Mouse (Mus musculus) gastrocnemius, adult 8-10 months (tissue): ENCODE results near the gene Dppa4. TPM values are rescaled to one million over a fixed set of nuclear protein-coding genes. Genes with fewer than 3 reads are reported as not detected.
"Not testable (repeated sequence)": the region's sequence is repeated elsewhere in the genome, so short reads cannot be mapped to it uniquely, and the experiment has no call there.

ENCODE experiments used
- DNase-seq, 2 experiments: peaks; one replicate each; pipeline ENCODE4 v3.0.0; 2022; ENCODE audit warnings: low spot score in 2 of 2
- total RNA-seq, 4 experiments: library from RNA; stranded (reverse); gene quantifications; 2 replicates each; pipeline ENCODE4 v1.2.4; 2022

Dppa4 gene
- total RNA-seq, result not detected

DNA sequence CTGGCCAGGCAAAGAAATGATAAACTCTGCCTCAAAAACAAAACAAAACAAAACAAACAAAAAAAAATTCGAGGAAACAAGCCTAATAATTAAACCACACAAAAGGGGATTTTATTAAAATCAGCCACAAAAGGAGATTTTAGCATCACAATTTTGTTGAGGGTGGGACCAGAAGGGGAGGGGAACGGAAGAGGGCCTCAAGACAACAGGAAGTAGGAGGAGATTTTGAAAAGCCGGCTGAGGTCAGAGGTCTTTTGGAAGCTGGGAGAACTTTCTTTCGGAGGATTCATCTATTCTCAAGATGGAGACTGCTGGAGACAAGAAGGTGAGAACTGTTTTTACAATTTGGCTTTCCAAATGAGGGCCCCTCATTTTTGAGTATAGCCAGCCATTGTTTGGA, at the start of gene Dppa4:
TSS of gene Dppa4 (plus strand) at position 217 of the 400 bp plus-strand sequence.
- DNase-seq, result no peak

DNA sequence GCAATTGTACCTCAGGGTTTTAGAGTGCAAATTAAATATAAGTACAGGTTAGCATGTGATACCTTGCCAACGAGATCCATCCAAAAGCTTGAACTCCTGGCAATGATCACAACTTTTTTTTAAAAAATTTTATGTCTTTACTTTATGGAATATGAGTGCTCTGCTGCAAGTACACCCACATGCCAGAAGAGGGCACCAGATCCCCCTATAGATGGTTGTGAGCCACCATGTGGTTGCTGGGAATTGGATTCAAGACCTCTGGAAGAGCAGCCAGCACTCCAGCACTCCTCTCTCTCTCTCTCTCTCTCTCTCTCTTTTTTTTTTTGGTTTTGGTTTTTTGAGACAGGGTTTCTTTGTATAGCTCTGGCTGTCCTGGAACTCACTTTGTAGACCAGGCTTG, 48.5 kb upstream of the Dppa4 start:
- DNase-seq, result no peak

DNA sequence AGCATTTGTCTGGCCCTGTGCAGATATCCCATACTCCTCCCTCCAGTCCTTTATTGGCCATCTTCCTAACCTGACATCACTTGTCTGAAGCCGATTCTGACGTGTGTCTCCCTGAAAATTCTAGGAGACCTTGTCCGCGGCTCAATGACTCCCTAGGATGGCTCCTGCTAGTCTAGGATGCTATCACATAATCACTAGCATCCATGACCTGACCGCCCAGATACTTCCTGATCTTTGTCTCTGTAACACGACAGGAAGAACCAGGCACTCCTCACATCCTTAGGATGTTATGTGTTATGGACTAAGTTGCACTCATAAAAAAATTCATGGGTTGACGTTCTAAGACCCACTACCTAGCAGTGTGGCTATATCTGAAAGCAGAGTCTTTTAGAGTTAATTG, 45.9 kb upstream of the Dppa4 start:
- DNase-seq, result no peak

DNA sequence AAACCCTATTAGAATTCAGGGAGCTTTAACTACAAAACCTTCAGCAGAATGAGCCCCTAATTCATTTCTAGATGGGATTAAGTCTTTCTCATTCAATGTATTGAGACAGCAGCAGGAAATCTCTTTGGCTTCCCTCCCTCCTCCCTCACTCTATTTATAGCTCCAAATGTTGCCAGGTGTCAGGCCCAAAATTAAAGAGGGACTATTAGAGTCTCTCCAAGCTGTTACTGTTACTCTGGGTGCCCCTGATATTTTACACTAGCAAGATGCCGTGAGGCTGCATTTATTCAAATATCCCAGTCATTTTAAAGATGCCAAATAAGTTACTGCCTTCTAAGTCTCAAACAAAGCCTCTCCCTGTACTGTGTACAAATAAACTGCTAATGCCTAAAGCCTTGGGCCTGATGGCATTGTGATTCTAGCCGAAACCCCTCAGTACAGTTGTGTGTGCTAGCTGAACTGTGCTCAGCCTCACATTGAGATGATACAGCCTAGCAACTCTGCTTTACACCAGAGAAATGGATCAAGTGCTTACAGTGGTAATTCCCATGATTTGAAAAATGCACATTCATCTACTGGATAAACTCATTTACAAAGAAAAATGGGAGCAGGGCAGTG, 36.4 kb upstream of the Dppa4 start:
- DNase-seq, result no peak

DNA sequence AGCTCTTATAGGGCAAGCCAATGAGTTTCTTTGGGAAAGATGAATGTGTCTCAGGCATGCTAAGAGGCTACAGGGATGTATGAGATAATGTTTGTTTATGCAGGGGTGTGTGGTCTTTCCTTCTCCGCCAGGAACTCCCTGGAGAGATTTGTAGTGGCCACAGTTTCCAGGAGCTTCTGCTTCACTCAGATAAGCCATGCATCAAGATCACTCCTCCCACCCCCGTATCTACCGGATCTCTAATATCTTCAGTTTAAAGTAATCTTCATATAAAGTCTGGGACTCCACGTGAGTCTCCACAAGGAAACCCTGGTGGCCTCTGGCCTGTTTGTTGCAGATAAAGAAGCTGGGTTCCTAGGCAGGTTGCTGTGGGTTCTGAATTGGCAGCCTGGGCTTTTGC, 30.7 kb upstream of the Dppa4 start:
- DNase-seq, result no peak

DNA sequence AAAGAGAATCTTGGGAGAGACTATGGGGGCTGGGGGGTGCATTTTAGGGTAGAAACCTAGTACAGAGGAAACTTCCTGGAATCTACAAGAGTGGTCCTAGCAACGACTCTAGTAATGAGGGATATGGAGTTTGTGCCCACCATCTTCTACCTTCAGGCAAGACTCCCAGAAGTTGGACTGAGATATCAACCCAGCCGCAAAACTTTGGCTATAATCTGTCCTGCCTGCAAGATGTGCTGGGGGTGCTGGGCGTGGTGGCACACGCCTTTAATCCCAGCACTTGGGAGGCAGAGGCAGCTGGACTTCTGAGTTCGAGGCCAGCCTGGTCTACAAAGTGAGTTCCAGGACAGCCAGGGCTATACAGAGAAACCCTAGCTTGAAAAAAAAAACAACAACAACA, 28.9 kb upstream of the Dppa4 start:
- no peak for DNase-seq

DNA sequence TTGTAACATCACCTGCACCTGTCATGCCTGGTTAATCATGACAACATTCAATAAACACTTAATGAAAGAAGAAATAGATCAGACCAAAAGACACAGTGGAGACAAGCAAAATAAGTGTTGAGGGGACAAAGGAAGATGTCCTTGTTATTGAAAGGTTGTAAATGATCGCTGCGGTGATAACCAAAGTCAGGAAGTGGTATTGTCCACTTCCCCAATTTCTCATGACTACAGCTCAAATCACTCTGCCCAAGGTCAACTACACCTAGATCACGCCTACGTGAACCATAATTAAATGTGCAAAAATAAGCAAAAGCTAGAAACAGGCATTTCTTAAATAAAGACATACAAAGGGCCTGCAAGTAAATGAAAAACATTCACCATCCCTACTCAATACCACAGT, 24.0 kb upstream of the Dppa4 start:
- no peak for DNase-seq

DNA sequence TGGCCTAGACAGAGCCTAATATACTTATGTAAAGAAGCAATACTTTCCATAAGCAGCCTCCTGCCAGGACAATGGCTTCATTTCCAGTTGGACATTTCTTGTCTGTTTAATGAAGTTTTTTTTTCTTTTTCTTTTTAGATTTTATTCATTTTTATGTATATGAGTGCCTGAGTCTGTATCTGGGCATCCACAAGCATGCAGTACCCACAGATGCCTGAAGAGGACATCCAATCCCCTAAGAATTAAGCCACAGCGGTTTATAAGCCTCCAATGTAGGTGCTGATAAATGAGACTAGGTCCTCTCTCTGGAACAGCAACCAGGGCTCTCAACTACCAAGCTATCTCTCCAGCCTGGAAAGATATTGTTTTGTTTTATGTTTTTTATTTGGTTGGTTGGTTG, 20.6 kb upstream of the Dppa4 start:
- DNase-seq, result no peak

DNA sequence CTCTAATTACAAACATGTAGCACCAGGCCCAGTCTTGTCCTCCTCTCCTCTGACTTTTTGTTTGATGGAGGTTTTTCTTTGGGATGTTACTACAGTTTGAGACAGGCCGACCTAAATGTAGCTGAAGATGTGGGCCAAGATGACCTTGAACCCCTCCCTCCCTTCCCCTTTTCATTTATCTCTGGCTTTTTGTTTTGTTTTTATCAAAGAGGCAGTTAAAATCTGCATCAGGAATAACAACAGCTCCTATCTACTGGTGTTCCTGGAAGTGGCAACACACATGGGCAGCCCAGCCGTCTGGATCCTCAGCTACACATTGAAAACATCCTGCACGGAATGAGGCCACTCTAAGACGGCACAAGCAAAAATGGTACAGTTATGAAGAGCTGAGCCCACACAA, 17.7 kb upstream of the Dppa4 start:
- no peak for DNase-seq

DNA sequence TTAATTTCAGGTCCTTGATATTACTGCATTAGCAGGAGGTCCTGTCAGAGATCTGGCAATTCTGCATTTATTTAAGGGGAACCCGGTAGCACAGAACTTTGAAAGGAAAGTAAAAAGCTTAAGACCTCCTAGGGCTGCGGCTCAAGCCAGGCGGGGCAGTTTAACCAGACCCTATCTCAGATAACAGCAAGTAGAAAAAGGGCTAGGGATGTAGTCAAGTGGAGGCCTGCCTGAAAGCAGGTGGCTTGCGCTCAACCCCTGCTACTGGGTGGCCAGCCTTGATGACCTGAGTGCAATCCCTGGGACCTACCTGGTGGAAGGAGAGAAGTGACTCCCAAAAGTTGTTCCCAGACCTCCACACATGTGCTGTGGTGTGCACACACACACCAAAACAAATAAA, 6.6 kb upstream of the Dppa4 start:
- no peak for DNase-seq

DNA sequence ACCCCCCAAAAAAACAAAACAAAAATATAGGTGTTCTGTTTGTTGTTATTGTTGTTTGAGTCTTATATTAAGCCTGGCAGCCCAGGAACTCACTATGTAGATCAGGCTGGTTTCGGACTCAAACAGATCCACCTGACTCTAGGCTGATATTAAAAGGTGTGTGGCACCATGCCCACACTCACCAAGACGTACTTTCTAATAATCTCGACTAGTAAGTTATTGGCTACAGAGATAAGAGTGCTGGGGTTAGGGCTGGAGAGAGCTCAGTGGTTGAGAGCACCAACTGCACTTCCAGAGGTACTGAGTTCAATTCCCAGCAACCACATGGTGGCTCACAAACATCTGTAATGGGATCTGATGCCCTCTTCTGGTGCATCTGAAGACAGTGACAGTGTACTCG, 2.6 kb upstream of the Dppa4 start:
- DNase-seq, result no peak

DNA sequence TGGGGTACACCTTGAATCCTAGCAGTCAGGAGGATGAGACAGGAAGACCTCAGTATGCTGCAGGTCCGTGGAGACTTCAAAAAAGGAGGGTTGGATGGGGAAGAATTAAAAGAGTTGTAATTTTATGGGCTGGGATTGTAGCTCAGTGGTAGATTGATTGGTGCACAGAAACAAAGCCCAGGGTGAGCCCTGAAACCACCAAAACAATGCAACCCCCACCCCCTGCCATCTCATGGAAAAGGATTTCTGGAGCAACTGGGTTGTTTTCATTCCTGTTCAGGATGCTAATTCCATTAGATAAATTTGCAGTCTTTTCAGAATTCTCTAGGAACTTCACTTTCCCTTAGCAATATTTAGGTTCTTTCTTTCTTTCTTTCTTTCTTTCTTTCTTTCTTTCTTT, 732 bp upstream of the Dppa4 start:
- no peak for DNase-seq

DNA sequence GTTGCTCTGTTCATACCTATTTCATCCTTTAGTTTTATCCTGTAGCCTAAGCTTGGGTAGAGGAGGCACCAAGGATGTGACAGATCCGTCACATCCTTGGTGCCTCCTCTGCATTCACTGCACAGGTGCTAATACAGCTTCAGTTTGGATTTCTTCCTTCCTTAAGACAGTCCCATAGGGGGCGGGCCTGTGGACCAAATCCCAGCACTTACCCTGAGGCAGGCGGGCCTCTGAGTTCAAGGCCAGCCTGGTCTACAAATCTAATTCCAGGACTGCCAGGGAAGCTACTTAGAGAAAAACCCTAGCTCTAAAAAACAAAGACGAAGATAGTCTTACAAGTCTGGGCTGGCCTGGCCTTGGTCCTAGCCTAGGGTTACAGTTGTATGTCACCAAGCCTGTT, 2.0 kb downstream of the Dppa4 start:
- no peak for DNase-seq

DNA sequence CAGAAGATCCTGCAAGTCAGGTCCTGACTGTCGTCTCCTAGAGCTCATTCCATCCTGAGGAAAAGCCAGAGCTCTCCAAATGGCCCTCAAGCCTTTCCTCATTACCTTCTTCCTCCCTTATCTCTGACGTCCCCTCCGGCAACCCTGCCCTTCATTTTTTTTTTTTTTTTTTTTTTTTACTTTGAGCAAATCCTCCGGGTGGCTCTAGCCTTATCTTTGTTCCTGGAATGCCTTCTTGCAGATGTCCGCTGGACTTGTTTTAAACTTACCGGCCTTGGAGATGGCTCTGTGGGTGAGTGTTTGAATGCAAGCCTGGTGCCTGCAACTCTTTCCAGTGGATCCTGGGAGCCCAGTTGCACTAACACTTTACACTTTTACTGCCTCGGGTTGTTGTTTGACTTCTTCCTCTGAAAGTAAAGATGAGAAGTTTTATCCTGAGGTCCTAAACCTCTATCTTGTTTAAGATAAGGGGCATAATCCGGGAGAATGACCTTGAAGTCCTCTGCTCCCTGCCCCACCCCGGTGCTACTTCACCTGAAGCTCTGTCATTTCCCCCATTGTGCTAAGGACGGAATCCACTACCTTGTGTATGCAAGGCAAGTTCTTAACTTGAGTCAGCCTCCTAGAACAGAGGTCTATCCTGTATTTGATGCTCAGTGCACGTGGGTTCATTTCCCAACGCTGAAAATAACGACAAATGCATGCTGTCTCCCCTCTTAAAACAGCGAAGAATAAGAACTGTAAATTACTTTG, 14.0 kb downstream of the Dppa4 start:
- DNase-seq, result no peak

DNA sequence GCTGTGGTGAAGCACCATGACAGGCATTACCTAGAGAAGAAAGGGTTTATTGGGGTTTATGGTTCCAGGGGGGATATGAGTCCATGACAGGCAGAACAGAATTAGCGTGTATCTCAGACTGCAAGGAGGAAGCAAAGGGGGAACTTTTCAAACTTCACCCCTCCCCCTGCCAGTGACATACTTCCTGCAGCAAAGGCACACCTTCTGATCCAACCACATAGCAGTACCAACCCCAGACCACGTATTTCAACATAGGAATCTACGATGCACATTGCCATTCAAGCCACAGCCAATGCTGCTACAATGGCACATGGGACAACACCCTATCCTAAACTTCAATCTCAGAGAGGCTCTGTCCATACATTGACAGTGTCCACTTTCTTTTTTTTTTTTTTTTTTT, 16.4 kb downstream of the Dppa4 start:
- DNase-seq, result no peak

DNA sequence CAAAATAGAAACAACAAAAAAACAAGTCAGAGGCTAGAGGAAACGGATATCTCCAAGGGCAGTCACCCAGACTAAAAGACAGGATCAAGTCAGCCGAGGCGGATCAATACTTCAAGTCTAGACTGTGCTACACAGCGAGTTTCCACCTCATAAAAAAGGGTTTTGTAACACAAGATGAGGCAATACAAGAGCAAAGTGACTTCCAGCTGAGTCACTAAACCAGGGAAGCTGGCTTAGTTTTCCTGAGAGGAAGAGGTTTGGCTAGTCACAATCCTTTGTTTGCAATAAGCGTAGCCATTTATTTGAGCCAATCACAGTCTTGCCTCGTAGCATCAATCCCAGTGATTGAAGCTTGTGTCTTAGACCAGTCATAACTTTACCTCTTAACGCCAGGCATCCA, 20.0 kb downstream of the Dppa4 start, which contains the start of gene Dppa2:
TSS of gene Dppa2 (plus strand) at position 400 of the 400 bp plus-strand sequence.
- no peak for DNase-seq

DNA sequence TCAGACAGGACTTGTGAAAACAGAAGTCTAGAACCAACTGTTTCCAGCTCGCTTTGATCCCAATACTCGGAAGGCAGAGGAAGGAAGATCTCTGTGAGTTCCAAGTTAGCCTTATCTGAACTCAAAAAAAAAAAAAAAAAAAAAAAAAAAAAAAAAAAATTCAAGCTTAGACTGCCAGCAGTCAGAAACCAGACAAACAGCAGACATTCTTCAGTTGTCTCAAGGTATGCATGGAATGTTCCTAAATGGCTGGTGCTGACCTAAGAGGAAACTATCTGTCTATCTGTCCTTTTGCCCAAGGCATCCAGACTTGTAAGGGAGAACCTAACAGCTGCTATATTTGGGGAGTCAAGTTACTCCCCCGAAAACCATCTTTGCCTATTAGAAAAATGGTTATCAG, 20.4 kb downstream of the Dppa4 start:
- DNase-seq, result no peak

DNA sequence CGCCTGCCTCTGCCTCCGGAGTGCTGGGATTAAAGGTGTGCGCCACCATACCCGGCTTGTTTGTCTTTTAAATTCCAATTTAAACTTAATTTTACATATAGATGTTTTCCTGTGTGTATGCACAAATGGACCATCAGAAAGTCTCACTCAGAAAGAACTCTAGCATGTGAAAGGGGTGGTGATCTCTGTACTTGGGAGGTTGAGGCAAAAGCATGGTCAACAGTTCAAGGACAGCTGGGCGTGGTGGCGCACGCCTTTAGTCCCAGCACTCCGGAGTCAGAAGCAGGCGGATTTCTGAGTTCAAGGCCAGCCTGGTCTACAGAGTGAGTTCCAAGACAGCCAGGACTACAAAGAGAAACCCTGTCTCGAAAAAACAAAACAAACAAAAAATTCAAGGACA, 25.4 kb downstream of the Dppa4 start:
- not testable (repeated sequence) for DNase-seq

DNA sequence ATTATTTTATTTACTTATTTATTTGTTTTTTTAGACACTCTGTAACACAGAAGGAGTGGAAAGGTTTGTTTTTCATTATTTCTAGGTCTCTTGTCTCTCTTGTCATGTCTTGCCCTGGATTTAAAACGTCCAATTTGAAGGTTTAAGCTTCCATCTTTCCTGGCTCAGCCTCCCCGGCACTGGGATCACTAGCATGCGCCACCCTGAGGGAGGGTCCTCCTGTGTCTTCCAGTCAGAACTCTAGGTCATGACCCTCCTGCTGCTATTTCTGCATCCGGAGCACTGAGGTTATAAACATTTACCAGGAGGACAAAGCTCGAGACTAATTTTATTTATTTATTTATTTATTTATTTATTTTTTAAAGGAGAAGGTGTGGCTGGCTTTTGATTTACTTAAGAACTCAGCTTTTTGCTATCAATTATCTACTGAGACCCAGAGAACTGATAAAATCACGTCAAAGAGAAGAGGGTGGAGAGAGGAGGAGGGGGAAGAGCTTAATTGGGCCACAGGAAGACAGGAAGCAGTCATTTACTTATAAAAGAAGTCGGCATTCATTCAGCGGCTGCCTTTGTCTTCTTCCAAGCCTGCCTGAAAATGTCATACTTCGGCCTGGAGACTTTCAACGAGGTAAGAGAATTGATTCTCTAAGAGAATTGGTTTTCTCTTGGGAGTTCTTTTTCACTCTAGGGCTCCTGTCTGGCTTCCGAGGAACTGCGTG, 26.5 kb downstream of the Dppa4 start:
- DNase-seq, result no peak

DNA sequence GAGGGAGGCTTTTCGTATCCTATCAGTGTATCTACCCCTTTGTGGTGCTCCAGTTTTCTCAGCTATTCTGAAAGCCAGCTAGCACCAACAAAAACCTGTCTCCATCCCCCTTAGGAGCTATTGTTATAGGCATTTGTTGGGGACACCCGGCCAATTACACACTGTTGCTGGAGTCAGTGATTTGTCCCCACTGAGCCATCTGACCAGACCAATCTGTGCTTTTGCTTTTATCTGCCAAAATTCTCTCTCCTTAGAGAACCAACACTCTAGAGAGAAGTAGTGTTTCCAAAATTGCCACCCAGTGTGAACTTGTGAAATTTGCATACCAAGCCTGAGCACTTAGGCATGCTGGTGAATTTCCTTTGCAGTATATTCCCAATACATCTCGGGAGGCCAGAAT, 31.8 kb downstream of the Dppa4 start:
- DNase-seq, result no peak

DNA sequence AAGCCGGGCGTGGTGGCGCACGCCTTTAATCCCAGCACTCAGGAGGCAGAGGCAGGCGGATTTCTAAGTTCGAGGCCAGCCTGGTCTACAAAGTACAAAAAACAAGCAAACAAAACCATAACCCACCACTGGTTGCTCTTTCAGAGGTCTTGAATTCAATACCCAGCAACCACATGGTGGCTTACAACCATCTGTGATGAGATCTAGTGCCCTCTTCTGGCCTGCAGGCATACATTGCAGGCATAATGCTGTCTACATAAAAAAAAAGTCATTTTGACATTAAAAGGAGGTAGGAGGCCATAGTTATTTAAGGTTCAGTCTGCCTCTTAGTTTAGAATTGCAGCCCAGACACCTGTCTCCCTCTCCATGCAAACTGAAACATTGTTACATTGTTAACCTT, 37.2 kb downstream of the Dppa4 start:
- DNase-seq, result no peak

DNA sequence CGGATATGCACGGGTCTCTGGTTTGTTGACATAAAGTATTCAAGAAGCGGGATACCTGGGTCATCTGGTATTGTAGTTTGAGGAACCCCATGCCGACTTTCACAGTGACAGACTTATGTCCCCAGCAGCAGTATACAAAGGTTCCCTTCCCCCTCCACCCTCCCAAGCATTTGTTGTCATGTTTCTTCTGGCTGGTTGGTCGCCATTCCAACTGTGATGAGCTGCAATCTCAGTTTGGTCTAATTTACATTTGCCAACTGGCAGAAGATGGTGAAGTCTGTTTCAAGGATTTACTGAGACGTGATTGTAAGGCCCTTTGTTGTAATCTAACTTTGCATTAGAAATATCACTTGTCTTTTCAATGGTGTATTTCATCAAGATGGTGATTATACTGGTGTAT, 39.6 kb downstream of the Dppa4 start:
- no peak for DNase-seq
